Mouse (Mus musculus): ENCODE data around the gene Apbb2.
A peak's percentile ranks its signal among the peaks of the same experiment; 100 is the strongest.
"Not testable (repeated sequence)": the region's sequence is repeated elsewhere in the genome, so short reads cannot be mapped to it uniquely, and the experiment has no call there.

The Apbb2 gene

DNA sequence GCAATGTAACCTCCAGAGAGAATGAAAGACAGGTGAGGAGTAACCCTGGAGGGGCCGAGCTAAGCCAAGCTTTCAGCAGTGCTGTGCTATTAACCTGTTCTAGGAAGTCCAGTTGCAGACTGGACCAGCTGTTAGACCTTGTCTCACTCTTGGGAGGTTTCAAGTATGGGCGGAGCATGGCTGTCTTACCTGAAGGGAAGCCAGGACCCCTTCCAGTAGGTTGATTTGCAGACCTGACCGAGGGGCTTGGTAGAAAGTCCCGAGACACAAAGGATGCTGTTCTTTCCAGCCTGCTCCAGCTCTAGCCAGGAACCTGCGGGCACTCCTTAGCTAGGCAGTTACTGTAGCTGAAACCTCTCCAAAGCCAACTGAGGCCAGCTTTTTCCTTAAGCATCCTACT is 322.5 kb downstream of the Apbb2 start:
- DNase-seq (ENCODE audit: low spot score in 2 of 2): no peak

DNA sequence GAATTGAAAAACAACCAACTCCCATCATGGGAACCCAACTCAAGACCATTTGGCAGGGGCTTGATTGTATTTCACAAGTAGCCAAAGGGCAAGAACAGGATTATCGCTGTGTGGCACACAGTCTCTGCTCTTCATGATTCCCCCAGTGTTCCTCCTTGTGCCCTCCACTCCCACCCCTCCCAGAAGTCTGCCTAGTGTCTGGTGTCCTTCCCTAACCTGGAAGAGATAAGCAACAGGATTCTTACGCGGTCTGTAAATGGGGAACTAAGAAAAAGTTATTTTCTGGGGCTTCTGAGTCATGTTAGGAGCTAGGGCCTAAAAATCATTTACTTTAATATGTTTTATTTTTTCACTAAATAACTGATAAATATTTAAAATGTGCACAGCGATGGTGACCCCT is 323.6 kb downstream of the Apbb2 start:
- no peak for DNase-seq (ENCODE audit: low spot score in 2 of 2)

DNA sequence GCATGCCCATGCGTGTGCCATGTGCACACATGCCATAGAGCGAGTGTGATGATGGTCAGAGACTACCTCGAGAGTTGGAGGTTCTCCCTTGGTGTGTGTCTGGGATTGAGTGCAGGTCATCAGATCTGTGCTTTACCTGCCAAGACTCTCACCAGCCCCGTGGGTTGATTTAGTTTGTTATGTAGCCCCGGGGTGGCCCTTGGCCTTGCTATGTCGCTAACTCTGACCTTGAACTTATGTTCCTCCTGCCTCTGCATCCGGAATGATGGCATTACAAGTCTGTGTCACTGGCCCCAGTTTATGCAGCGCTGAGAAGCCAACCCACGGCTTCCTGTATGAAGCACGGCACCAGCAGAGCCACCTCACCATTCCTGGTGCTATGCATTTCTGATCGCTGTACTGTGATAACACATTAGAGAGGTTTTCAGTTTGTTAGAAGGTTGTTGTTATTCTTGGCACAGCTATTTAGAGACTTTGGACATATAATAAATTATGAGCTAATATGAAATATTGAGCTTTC is 324.4 kb downstream of the Apbb2 start:
- no peak for DNase-seq (ENCODE audit: low spot score in 2 of 2)

DNA sequence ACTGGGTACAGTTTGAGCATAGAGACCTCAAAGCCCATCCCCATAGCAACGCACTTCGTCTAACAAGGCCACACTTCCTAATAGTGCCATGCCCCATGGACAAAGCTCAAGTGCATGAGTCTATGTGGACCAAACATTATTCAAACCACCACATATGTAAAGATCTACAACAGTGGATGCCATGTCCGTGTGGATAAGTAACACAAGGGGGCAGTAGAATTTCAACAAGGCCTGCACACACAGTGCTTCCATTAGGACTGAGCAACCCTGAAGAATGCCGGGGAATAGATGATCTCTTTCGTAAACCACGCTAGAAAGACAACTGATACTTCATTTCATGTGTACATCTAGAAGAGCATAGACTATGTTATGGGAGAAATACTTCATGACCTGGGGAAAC is 337.8 kb downstream of the Apbb2 start:
- no peak for DNase-seq (ENCODE audit: low spot score in 2 of 2)

DNA sequence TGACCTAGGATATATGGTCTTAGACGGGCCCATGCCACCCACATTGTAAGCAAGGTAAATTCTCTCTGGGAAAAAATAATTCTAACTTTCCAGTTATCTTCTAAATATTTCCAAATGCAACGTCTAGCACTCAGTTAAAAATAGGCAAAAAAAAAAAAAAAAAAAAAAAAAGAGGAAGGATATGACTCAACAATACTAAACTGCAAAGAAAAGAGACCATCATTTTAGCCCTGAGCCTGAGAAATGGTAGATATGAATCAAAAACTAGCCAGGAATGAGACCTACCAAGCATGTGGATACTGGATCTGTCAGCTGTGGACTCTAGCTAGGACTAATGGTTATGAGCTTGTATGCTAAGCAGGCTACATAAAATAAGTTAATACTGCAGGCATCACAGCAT is 338.9 kb downstream of the Apbb2 start:
- no peak for DNase-seq (ENCODE audit: low spot score in 2 of 2)

DNA sequence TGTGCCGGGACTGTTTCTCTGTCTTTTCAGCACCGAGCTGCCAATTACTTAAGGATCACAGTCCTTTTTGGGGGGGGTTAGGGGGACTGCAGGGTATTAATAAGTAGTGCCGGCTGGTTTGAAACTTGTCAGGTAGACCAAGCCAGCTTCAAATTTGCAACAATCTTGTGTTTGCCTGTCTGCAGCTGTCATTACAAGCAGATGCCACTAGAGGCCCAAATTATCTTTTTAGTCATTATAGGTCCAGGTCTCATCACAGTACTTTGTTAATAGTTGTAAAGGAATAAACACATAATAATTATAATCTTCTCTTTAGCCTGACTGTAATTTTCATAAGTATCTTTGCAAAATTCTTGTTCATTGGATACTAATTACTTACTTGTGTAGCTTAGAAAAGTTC is 344.2 kb downstream of the Apbb2 start:
- DNase-seq (ENCODE audit: low spot score in 2 of 2): no peak

DNA sequence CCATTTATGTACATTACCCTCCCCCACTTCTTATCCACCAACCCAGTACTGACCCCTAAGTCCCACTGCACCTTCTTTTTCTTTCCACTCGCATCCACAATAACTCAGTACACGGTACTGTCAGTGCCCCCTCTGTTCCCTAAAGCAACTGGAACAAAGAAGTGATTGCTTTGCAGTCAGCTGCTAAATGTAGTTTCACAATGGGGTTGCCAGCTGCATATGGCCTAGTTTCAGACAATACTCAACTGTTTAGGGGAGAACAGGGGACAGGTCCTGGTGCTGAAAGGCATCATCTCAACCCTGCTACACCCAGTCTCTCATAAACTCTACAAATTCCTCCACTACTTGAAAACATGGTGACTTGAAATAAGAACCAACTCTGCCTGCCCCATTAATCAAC is 347.4 kb downstream of the Apbb2 start:
- no peak for DNase-seq (ENCODE audit: low spot score in 2 of 2)

DNA sequence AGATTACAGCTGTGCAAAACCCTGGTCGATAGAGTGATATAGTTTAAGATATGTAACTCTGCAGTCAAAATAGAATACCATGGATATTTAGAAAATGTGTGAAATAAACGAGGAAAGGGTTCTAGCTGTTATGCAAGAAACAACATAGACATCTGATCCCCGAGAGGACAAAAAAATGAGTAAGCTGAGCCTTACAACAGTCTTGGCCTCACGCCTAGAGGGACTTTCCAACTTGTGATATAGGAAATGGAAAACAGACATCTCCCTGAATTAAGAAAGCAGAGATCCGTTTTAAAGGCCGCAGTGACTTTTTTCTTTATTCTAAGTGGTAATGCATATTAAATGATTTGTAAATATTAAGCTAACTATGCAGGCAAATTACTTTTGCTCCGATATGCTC is 349.0 kb downstream of the Apbb2 start:
- no peak for DNase-seq (ENCODE audit: low spot score in 2 of 2)

DNA sequence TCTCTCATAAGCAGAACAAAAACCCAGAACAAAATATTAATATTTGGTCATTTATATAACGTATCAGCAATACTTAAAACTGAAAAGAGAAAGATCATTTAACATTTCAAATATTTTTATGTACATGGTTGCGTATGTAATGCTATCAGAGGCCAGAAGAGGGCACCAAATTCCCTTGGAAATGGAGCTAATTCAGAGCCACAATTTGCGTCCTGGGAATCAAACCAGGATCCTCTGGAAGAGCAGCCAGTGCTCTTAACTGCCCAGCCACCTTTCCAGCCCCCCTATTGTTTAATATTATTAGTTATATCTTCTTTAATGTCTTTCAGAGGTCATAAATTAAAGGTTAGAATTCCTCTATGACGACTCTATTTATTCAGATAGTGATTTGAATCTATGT is 355.2 kb downstream of the Apbb2 start:
- DNase-seq (ENCODE audit: low spot score in 2 of 2): no peak

DNA sequence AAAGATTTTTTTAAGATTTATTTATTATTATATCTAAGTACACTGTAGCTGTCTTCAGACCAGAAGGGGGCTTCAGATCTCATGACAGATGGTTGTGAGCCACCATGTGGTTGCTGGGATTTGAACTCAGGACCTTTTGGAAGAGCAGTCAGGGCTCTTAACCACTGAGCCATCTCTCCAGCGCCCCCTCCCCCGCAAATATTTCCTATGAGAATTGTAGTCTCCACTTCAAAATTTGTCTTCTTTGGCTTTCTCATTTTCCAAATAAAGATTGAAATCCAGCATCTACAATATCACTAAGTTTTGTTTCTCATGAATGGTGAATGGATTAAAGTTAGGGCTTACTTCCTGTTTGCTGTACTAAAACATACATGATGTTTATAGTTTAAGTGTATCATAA is 356.1 kb downstream of the Apbb2 start:
- no peak for DNase-seq (ENCODE audit: low spot score in 2 of 2)

DNA sequence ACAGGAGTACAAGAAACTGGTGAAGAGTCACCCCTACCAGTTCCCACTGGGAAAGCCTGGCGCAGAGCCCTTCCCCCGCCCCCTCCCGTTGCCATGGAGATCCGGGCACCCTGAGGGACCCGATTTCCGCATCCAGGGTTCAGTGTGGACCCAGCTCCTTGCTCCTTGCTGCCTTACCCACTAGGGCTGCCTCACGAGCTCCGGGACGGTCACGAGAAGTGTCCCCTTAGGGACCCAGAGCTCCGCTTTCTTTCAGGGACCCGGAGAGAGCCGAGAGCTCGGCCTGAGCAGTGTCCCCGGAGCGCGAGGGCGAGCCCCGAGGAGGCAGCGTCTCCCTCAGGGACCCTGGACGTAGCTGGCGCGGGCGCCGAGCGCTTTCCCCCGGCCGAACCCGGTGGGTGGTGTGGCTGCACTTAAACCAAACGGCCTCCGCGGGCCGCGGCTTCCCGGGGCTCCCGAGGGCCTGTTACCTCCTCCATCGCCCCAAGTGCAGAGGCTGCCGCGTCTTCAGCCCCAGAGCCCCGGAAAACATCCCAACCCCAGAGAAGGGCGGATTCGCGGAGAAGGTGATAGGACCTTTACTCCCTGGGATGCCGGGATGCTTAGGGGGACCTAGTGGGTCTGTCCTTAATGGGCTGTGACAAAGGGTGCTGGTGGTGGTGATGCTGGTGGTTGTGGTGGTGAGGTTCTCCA is 358.7 kb downstream of the Apbb2 start, which contains the start of gene Nsun7:
Nsun7 (plus strand) TSS at position 142 of the 693 bp plus-strand sequence.
- peak; percentile 21 to 66 for DNase-seq (ENCODE audit: low spot score in 2 of 2)

DNA sequence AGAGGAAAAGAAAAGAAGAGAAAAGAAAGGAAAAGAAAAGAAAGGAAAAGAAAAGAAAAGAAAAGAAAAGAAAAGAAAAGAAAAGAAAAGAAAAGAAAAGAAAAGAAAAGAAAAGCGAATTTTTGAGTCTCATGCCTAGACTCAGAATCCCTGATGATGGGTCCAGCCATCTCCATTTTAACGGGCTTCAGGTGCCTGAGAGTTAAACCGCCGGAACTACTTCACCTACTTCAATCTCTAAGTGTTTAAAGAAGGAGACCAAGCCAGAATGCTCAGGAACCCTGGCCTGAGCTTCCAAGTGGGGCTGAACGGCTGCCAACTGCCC is 359.2 kb downstream of the Apbb2 start:
- DNase-seq (ENCODE audit: low spot score in 2 of 2): not testable (repeated sequence)

DNA sequence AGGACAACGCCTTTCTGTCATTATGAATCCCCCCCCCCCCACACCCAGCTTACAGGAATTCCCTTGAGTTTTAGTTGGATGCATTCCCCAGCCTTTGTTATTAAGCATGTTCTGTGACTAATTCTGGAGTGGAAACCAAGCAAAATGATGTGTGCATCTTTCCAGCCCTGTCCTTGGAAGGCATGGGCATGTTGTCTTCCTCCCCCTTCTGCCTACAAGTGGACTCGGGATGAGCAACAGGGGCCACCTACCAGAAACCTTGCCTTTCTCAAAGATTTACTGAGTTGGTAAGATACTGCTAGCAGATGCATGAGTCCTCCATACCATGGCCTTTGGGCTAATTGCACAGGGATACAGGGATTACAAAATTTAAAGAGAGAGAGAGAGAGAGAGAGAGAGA is 359.6 kb downstream of the Apbb2 start:
- no peak for DNase-seq (ENCODE audit: low spot score in 2 of 2)

DNA sequence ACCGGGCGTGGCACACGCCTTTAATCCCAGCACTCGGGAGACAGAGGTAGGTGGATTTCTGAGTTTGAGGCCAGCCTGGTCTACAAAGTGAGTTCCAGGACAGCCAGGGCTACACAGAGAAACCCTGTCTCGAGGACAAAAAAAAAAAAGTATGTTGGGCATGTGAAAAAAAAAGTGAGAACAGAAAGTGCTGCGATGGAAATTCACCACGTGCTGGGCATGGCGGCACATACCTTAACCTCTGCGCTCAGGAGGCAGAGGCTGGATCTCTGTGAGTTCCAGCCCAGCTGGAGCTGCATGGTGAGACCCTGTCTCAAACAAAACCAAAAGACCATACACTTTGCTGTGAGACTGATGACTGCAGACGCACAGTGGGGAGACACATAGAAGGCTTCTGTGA is 363.5 kb downstream of the Apbb2 start:
- DNase-seq (ENCODE audit: low spot score in 2 of 2): no peak

DNA sequence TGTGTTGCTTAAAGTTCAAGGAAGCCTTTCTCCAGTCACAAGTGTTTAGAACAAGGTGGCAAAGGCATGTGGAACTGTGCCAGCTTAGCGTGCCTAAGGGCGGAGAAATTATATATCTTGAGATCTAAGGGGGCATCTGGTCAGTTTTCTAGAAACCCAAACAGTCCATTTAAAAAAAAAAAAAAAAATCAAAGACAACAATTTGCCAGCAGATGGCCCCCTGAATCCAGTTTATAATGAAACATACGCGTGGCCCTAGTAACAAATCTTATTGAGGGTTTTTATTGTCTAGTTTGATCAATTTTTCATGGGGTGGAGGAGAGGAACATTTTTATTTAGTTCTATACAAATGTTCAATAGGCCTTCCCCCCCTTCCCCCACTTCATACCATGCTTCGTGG is 365.4 kb downstream of the Apbb2 start:
- DNase-seq (ENCODE audit: low spot score in 2 of 2): no peak
